Comparison of ENCODE assay signal across 8 mouse cellular contexts in genomic region chr14:75565534-75566140, GRCm38 (mm10). TPM values are rescaled to one million over a fixed set of nuclear protein-coding genes. Genes with fewer than 3 reads are reported as not detected.
DNase-seq lines count a peak whose midpoint lies in the region; ATAC-seq and TF ChIP-seq lines count a peak whose summit lies in the region.

No protein-coding gene starts in this region.

- H3K4me3 ChIP-seq in kidney, postnatal 0 days (replicated peaks; ENCODE audit: low read depth, low read length) = no peak overlapping the region
- no peak overlapping the region for H3K4me3 ChIP-seq in lung, postnatal 0 days (ENCODE audit: low read depth, low read length)

- no peaks in the 10 kb centered on the region for H3K4me1 ChIP-seq in kidney, postnatal 0 days (replicated peaks; ENCODE audit: insufficient read depth, low read length)
- no peaks in the 10 kb centered on the region for H3K4me1 ChIP-seq in lung, postnatal 0 days (ENCODE audit: insufficient read depth, low read depth, low read length)

- no peak overlapping the region for H3K9ac ChIP-seq in kidney, postnatal 0 days (ENCODE audit: low read depth, low read length)
- no peak overlapping the region for H3K9ac ChIP-seq in lung, postnatal 0 days (replicated peaks; ENCODE audit: low read depth)

- H3K36me3 ChIP-seq in kidney, postnatal 0 days (ENCODE audit: insufficient read depth, low read length) = no peaks in the 10 kb centered on the region
- H3K36me3 ChIP-seq in lung, postnatal 0 days (ENCODE audit: insufficient read depth, low read length) = no peaks in the 10 kb centered on the region

- no peaks in the 10 kb centered on the region for H3K9me3 ChIP-seq in kidney, postnatal 0 days (replicated peaks; ENCODE audit: low read length)
- H3K9me3 ChIP-seq in lung, postnatal 0 days (ENCODE audit: low read length) = no peaks in the 10 kb centered on the region

- H3K27me3 ChIP-seq in kidney, postnatal 0 days (ENCODE audit: insufficient read depth, low read length) = no peaks in the 10 kb centered on the region
- no peaks in the 10 kb centered on the region for H3K27me3 ChIP-seq in lung, postnatal 0 days (replicated peaks; ENCODE audit: insufficient read depth, low read length)

- TF ChIP-seq EP300 in lung, postnatal 0 days (IDR thresholded peaks at IDR 0.05) = no peak

- no peak overlapping the region for H3K27ac ChIP-seq in kidney, postnatal 0 days
- H3K27ac ChIP-seq in lung, postnatal 0 days (ENCODE audit: low read length) = no peak overlapping the region

- no peak for ATAC-seq in kidney, postnatal 0 days (replicated peaks; ENCODE audit: low FRiP score, low read depth)
- ATAC-seq in lung, postnatal 0 days = no peak

- H3K4me2 ChIP-seq in kidney, postnatal 0 days (ENCODE audit: low read length) = no peak overlapping the region
- H3K4me2 ChIP-seq in lung, postnatal 0 days (replicated peaks; ENCODE audit: low read depth, low read length) = no peak overlapping the region

- DNase-seq in embryo, embryonic 11 days = peak; percentile 42
- no peak for DNase-seq in embryo, embryonic 10.5 days (ENCODE audit: low spot score)
- peak; percentile 94 for DNase-seq in cerebellum, adult 18-20 months
- DNase-seq in heart, adult 8-10 months (ENCODE audit: low spot score) = peak; percentile 13
- peak; percentile 33 for DNase-seq in kidney, postnatal 0 days (ENCODE audit: low spot score)
- DNase-seq in lung, postnatal 0 days (ENCODE audit: low spot score) = peak; percentile 21
- DNase-seq in right cerebral cortex, adult 18-20 months = peak; percentile 50
- DNase-seq in yolk sac, embryonic 10.5 days (ENCODE audit: low spot score) = no peak

- TF ChIP-seq CTCF in kidney, postnatal 0 days (IDR thresholded peaks at IDR 0.05; ENCODE audit: low read depth) = peak; percentile 29; the same call in 1 of the 2 replicates
- peak; percentile 15; the same call in 1 of the 2 replicates for TF ChIP-seq CTCF in lung, postnatal 0 days (IDR thresholded peaks at IDR 0.05)

- 66% methylated on average over 14 of the region's 14 CpGs for WGBS in kidney, postnatal 0 days
- 67% methylated on average over 14 of the region's 14 CpGs for WGBS in lung, postnatal 0 days

RNA-seq across cellular contexts. Expression of gene Spert, which starts 27.3 kb away (rescaled TPM):
- not detected for total RNA-seq in heart, adult 8-10 months (2022)
- not detected in 2 replicates for polyA plus RNA-seq in kidney, postnatal 0 days (2015; fragmentation: Nextera tagmentation; extraction: Ambion mirVana)
- not detected in 2 replicates for polyA plus RNA-seq in lung, postnatal 0 days (2015; fragmentation: Nextera tagmentation; extraction: Ambion mirVana)

Comparison
In these comparisons a context has a peak if more than half of its experiments do, and no peak if none do; other contexts are left out.
1. DNase-seq: peak in embryo, embryonic 11 days (single experiment), cerebellum, adult 18-20 months (2 of 2), heart, adult 8-10 months (single experiment), kidney, postnatal 0 days (single experiment), lung, postnatal 0 days (single experiment) and right cerebral cortex, adult 18-20 months (single experiment); none in embryo, embryonic 10.5 days (single experiment) and yolk sac, embryonic 10.5 days (single experiment).